In the genomic region with DNA sequence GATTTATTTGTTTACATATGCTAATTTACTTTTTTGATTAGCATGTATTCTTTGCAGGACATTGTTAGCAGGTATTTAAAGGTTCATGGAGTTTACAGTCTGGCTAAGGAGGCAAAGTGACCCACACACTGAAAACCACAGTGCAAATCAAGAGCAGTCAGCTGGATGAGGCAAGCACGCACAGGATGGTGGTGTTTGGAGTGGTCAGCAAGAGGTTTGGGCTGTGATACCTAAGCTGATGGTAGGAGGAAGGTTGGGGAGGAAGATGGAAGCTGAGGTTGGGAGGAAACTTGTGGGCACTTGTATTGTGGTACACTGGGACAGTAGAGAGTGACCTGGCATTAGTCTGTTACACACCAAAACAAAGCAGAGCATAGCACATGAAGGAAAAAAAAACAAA, we compare ENCODE assay signal across 26 mouse cellular contexts.
"Had no signal": no experiment of that assay in that cellular context is flagged by ENCODE, and none has a peak within 500 bp of the region (broad histone marks: within the 10 kb centered on the region; RNA-seq: fewer than 3 reads in every experiment).

No protein-coding gene starts in this region.

- H3K27me3 ChIP-seq: embryonic facial prominence, embryonic 13.5 days; embryonic facial prominence, embryonic 15.5 days had no signal

- H3K4me1 ChIP-seq: embryonic facial prominence, embryonic 15.5 days had no signal

- H3K9me3 ChIP-seq: embryonic facial prominence, embryonic 10.5 days; embryonic facial prominence, embryonic 12.5 days; embryonic facial prominence, embryonic 13.5 days; embryonic facial prominence, embryonic 15.5 days; forebrain, embryonic 10.5 days; forebrain, embryonic 12.5 days; forebrain, embryonic 13.5 days; forebrain, embryonic 15.5 days; heart, embryonic 10.5 days had no signal

- DNase-seq: cerebellum, adult 9-10 months; cerebellum, adult 9-11 months; cerebellum, postnatal 10 days; cerebellum, postnatal 14 days; cerebellum, postnatal 25 days; cerebellum, postnatal 36 days; embryo, embryonic 11 days; forebrain, postnatal 0 days; gastrocnemius, adult 2 months; gastrocnemius, postnatal 10 days; gastrocnemius, postnatal 14 days; gastrocnemius, postnatal 25 days; gastrocnemius, postnatal 36 days; heart, adult 18-20 months had no signal

- H3K9ac ChIP-seq: embryonic facial prominence, embryonic 12.5 days; embryonic facial prominence, embryonic 13.5 days; embryonic facial prominence, embryonic 15.5 days; forebrain, embryonic 12.5 days; forebrain, embryonic 13.5 days; forebrain, embryonic 15.5 days; forebrain, postnatal 0 days had no signal

- H3K27ac ChIP-seq: embryonic facial prominence, embryonic 10.5 days; embryonic facial prominence, embryonic 12.5 days; embryonic facial prominence, embryonic 13.5 days; embryonic facial prominence, embryonic 15.5 days; forebrain, embryonic 10.5 days; forebrain, embryonic 12.5 days; forebrain, embryonic 13.5 days; forebrain, embryonic 15.5 days; gastrocnemius, adult 2 months; heart, embryonic 10.5 days had no signal

- H3K4me2 ChIP-seq: embryonic facial prominence, embryonic 12.5 days; embryonic facial prominence, embryonic 13.5 days; embryonic facial prominence, embryonic 15.5 days; forebrain, embryonic 12.5 days; forebrain, embryonic 13.5 days; forebrain, embryonic 15.5 days had no signal

- H3K4me3 ChIP-seq: embryonic facial prominence, embryonic 10.5 days; embryonic facial prominence, embryonic 12.5 days; embryonic facial prominence, embryonic 13.5 days; embryonic facial prominence, embryonic 15.5 days; erythroblast, embryonic 14.5 days; forebrain, embryonic 10.5 days; forebrain, embryonic 12.5 days; forebrain, embryonic 13.5 days; forebrain, embryonic 15.5 days; gastrocnemius, adult 2 months; heart, embryonic 10.5 days had no signal

- ATAC-seq: forebrain, embryonic 13.5 days; forebrain, embryonic 14.5 days; forebrain, embryonic 15.5 days; forebrain, embryonic 16.5 days; forebrain, postnatal 0 days had no signal

- H3K36me3 ChIP-seq: embryonic facial prominence, embryonic 10.5 days; embryonic facial prominence, embryonic 12.5 days; embryonic facial prominence, embryonic 13.5 days; embryonic facial prominence, embryonic 15.5 days; forebrain, embryonic 10.5 days; forebrain, embryonic 12.5 days; forebrain, embryonic 15.5 days; heart, embryonic 10.5 days had no signal
